Mouse (Mus musculus) forebrain, embryonic 15.5 days (tissue): Measurements from ENCODE around the gene Mthfs. TPM values are rescaled to one million over a fixed set of nuclear protein-coding genes. Genes with fewer than 3 reads are reported as not detected.

Experiments
- ATAC-seq: fragments of 200-750 bp; cut with Nextera tagmentation; replicated peaks from 2 replicates; pipeline ENCODE4 v1.8.0; 2017; ENCODE audit warnings: mild to moderate bottlenecking, moderate TSS enrichment, moderate library complexity
- H3K27ac ChIP-seq: fragments of 300-500 bp; sonication (generic); replicated peaks from 2 replicates; pipeline ENCODE4 v1.5.1; 2015; ENCODE audit warnings: mild to moderate bottlenecking, inconsistent platforms
- H3K27me3 ChIP-seq: fragments of 300-500 bp; sonication (generic); 2 replicates; pipeline ENCODE4 v1.6.1; 2015; ENCODE audit warnings: inconsistent platforms
- H3K36me3 ChIP-seq: fragments of 300-500 bp; sonication (generic); 2 replicates; pipeline ENCODE4 v1.6.1; 2015; ENCODE audit warnings: mild to moderate bottlenecking, inconsistent platforms
- H3K4me1 ChIP-seq: fragments of 300-500 bp; sonication (generic); 2 replicates; pipeline ENCODE4 v1.6.1; 2015; ENCODE audit warnings: inconsistent platforms
- H3K4me2 ChIP-seq: fragments of 300-500 bp; sonication (generic); replicated peaks from 2 replicates; pipeline ENCODE4 v1.6.1; 2015; ENCODE audit warnings: mild to moderate bottlenecking, inconsistent platforms
- H3K4me3 ChIP-seq: fragments of 300-500 bp; sonication (generic); 2 replicates; pipeline ENCODE4 v1.5.1; 2015; ENCODE audit warnings: mild to moderate bottlenecking, inconsistent platforms
- H3K9ac ChIP-seq: fragments of 300-500 bp; sonication (generic); replicated peaks from 2 replicates; pipeline ENCODE4 v1.6.1; 2015; ENCODE audit warnings: mild to moderate bottlenecking, inconsistent platforms
- H3K9me3 ChIP-seq: fragments of 300-500 bp; sonication (generic); 2 replicates; pipeline ENCODE4 v1.6.1; 2016; ENCODE audit warnings: inconsistent platforms
- WGBS: fragments of 180-500 bp; shearing (Covaris S2); methylation state at CpG from one replicate; pipeline ENCODE4 v1.1.7; 2015; ENCODE audit warnings: mixed read lengths; 5-methylcytosine and 5-hydroxymethylcytosine counted together
- polyA plus RNA-seq: library from polyadenylated mRNA; unstranded; fragments of >200 nt; fragmentation: Nextera tagmentation; extraction: Ambion mirVana; gene quantifications from 2 replicates; pipeline ENCODE4 v1.2.1, GENCODE M21; 2015

Gene Mthfs
- polyA plus RNA-seq, 1 experiment from 2014 or later = 10.9 TPM

DNA sequence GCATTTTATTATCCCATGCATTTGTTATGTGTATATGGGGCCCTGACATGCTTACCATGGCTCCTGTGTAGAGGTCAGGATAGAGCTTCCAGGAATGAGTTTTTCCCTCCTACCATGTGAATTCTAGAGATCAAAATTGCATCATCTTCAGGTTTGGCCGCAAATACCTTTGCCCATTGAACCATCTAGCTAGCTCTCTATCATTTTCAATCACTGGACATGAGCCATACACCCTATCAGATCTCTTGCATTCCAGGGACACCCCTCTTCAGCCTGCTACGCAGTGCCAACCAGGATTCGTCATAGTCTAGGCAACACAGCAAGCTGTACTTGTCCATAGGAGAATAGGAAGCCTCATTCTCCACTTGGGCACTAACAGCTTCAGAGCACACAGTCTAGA lies 53.5 kb downstream of the Mthfs start:
- no peaks in the 10 kb centered on the region for H3K27me3 ChIP-seq
- 88% methylated on average over 3 of the region's 3 CpGs for WGBS

GRCm38 (mm10) chr9:89264571-89264970 lies 54.1 kb downstream of the Mthfs start:
- no peak overlapping the region for H3K9ac ChIP-seq
- no peaks in the 10 kb centered on the region for H3K4me1 ChIP-seq
- H3K9me3 ChIP-seq = no peaks in the 10 kb centered on the region
- no peak overlapping the region for H3K27ac ChIP-seq
- no peak overlapping the region for H3K4me2 ChIP-seq
- WGBS = 92% methylated on average over 1 of the region's 1 CpGs
- ATAC-seq = no peak
- no peaks in the 10 kb centered on the region for H3K36me3 ChIP-seq
- H3K4me3 ChIP-seq = no peak overlapping the region
- H3K27me3 ChIP-seq = no peaks in the 10 kb centered on the region

More for the DNA sequence above, 53.5 kb downstream of the Mthfs start:
- no peak for ATAC-seq
- Histone ChIP-seq H3K4me3 (no peak overlapping the region), H3K9ac (no peak overlapping the region), H3K4me1 (no peaks in the 10 kb centered on the region), H3K9me3 (no peaks in the 10 kb centered on the region), H3K4me2 (no peak overlapping the region), H3K36me3 (no peaks in the 10 kb centered on the region), H3K27ac (no peak overlapping the region)

DNA sequence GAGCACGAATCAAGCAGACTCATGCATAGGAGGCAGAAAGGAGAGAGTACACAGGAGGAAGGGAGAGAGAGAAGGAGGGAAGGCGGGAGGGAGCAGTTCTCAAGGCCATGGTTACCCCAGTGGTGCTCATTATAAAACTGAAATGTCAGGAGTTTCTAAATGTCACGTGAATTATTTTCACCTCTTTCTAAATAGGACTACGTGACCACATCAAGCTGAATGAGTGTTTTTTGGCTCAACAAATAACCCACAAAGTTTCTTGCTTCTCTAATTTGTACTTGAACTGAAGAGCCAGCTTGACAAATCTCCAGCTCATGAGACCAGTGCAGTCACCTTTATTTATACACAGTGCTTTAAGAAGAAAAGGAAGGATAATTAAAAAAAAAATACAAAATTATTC lies 56.6 kb downstream of the Mthfs start:
- H3K4me1 ChIP-seq = no peaks in the 10 kb centered on the region
- WGBS = 73% methylated on average over 4 of the region's 4 CpGs
- no peaks in the 10 kb centered on the region for H3K36me3 ChIP-seq
- no peaks in the 10 kb centered on the region for H3K27me3 ChIP-seq
- H3K9ac ChIP-seq = no peak overlapping the region
- H3K9me3 ChIP-seq = no peaks in the 10 kb centered on the region
- H3K27ac ChIP-seq = no peak overlapping the region
- no peak overlapping the region for H3K4me2 ChIP-seq
- H3K4me3 ChIP-seq = no peak overlapping the region
- no peak for ATAC-seq

DNA sequence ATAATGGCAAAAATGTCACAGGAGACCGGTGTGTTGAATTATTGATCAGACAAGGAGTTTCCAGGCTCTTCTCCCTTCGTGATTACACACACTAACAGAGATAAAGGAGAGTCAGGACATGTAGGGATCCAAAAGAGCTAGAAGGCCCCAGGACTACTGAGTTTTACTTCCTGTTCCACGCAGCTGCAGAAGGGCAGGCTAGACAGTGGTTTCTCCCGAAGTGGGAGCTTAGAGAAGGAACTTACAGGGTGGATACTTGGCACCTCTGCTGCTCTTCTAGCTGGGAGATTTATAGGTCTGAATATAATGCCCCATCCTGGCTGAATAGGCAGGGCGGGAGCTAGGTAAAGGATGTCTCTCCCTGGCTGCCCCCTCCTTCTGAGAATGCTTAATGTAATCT lies 57.1 kb downstream of the Mthfs start:
- Histone ChIP-seq H3K27me3 (no peaks in the 10 kb centered on the region), H3K4me2 (no peak overlapping the region), H3K4me1 (no peaks in the 10 kb centered on the region), H3K9ac (no peak overlapping the region), H3K36me3 (no peaks in the 10 kb centered on the region), H3K4me3 (no peak overlapping the region), H3K27ac (no peak overlapping the region), H3K9me3 (no peaks in the 10 kb centered on the region)
- WGBS = 64% methylated on average over 5 of the region's 5 CpGs
- ATAC-seq = no peak

- no peak for ATAC-seq
- no peaks in the 10 kb centered on the region for H3K9me3 ChIP-seq
- no peak overlapping the region for H3K4me3 ChIP-seq
- no peak overlapping the region for H3K9ac ChIP-seq
- no peak overlapping the region for H3K27ac ChIP-seq
- no peaks in the 10 kb centered on the region for H3K36me3 ChIP-seq
- no peak overlapping the region for H3K4me2 ChIP-seq
- 79% methylated on average over 2 of the region's 2 CpGs for WGBS
- H3K27me3 ChIP-seq = no peaks in the 10 kb centered on the region
- no peaks in the 10 kb centered on the region for H3K4me1 ChIP-seq
Observed at GRCm38 (mm10) chr9:89270376-89270775, 59.9 kb downstream of the Mthfs start.

- H3K4me1 ChIP-seq = no peaks in the 10 kb centered on the region
- no peak for ATAC-seq
- no peaks in the 10 kb centered on the region for H3K27me3 ChIP-seq
- 86% methylated on average over 7 of the region's 7 CpGs for WGBS
- no peak overlapping the region for H3K27ac ChIP-seq
- H3K9me3 ChIP-seq = no peaks in the 10 kb centered on the region
- H3K4me3 ChIP-seq = no peak overlapping the region
- H3K4me2 ChIP-seq = no peak overlapping the region
- H3K9ac ChIP-seq = no peak overlapping the region
- no peaks in the 10 kb centered on the region for H3K36me3 ChIP-seq
Observed at GRCm38 (mm10) chr9:89273766-89274165, 63.3 kb downstream of the Mthfs start.

GRCm38 (mm10) chr9:89278207-89278606 lies 67.7 kb downstream of the Mthfs start:
- H3K9me3 ChIP-seq = no peaks in the 10 kb centered on the region
- no peak; the same call in 1 of the 2 replicates for ATAC-seq
- H3K4me1 ChIP-seq = no peaks in the 10 kb centered on the region
- no peaks in the 10 kb centered on the region for H3K27me3 ChIP-seq
- H3K4me3 ChIP-seq = no peak overlapping the region
- no peak overlapping the region for H3K4me2 ChIP-seq
- H3K27ac ChIP-seq = no peak overlapping the region
- H3K36me3 ChIP-seq = no peaks in the 10 kb centered on the region
- 86% methylated on average over 8 of the region's 8 CpGs for WGBS
- H3K9ac ChIP-seq = no peak overlapping the region

GRCm38 (mm10) chr9:89282374-89283068 lies 72.0 kb downstream of the Mthfs start:
- no peak overlapping the region for H3K9ac ChIP-seq
- H3K36me3 ChIP-seq = no peaks in the 10 kb centered on the region
- no peak overlapping the region for H3K4me2 ChIP-seq
- no peak overlapping the region for H3K4me3 ChIP-seq
- no peak for ATAC-seq
- H3K9me3 ChIP-seq = no peaks in the 10 kb centered on the region
- H3K27ac ChIP-seq = no peak overlapping the region
- no peaks in the 10 kb centered on the region for H3K4me1 ChIP-seq
- H3K27me3 ChIP-seq = no peaks in the 10 kb centered on the region
- 94% methylated on average over 2 of the region's 2 CpGs for WGBS

- 68% methylated on average over 2 of the region's 2 CpGs for WGBS
- Histone ChIP-seq H3K9ac (no peak overlapping the region), H3K27me3 (no peaks in the 10 kb centered on the region), H3K36me3 (no peaks in the 10 kb centered on the region), H3K27ac (no peak overlapping the region), H3K9me3 (no peaks in the 10 kb centered on the region), H3K4me2 (no peak overlapping the region), H3K4me3 (no peak overlapping the region), H3K4me1 (no peaks in the 10 kb centered on the region)
- ATAC-seq = no peak
Observed at GRCm38 (mm10) chr9:89288037-89288436, 77.6 kb downstream of the Mthfs start.

GRCm38 (mm10) chr9:89293364-89293763 lies 82.9 kb downstream of the Mthfs start:
- H3K27ac ChIP-seq = no peak overlapping the region
- H3K36me3 ChIP-seq = no peaks in the 10 kb centered on the region
- no peaks in the 10 kb centered on the region for H3K27me3 ChIP-seq
- H3K4me1 ChIP-seq = no peaks in the 10 kb centered on the region
- 92% methylated on average over 3 of the region's 3 CpGs for WGBS
- H3K9ac ChIP-seq = no peak overlapping the region
- no peak overlapping the region for H3K4me2 ChIP-seq
- no peak overlapping the region for H3K4me3 ChIP-seq
- H3K9me3 ChIP-seq = no peaks in the 10 kb centered on the region
- no peak for ATAC-seq

- H3K9me3 ChIP-seq = no peaks in the 10 kb centered on the region
- no peak for ATAC-seq
- H3K9ac ChIP-seq = no peak overlapping the region
- no peaks in the 10 kb centered on the region for H3K27me3 ChIP-seq
- H3K27ac ChIP-seq = no peak overlapping the region
- H3K36me3 ChIP-seq = no peaks in the 10 kb centered on the region
- H3K4me1 ChIP-seq = no peaks in the 10 kb centered on the region
- H3K4me2 ChIP-seq = no peak overlapping the region
- 62% methylated on average over 3 of the region's 3 CpGs for WGBS
- H3K4me3 ChIP-seq = no peak overlapping the region
Observed at GRCm38 (mm10) chr9:89294121-89294520, 83.6 kb downstream of the Mthfs start.

- Histone ChIP-seq H3K4me2 (no peak overlapping the region), H3K27me3 (no peaks in the 10 kb centered on the region), H3K4me1 (0 out of 2 replicates have a peak, but pooled peaks cover 8% of the 10 kb centered on the region), H3K36me3 (no peaks in the 10 kb centered on the region), H3K4me3 (no peak overlapping the region), H3K9ac (no peak overlapping the region), H3K27ac (no peak overlapping the region), H3K9me3 (no peaks in the 10 kb centered on the region)
- WGBS = 85% methylated on average over 2 of the region's 2 CpGs
- ATAC-seq = no peak
Observed at GRCm38 (mm10) chr9:89305637-89306036, 95.2 kb downstream of the Mthfs start.
